Comparison of ENCODE assay signal across 8 mouse cellular contexts in the genomic region with DNA sequence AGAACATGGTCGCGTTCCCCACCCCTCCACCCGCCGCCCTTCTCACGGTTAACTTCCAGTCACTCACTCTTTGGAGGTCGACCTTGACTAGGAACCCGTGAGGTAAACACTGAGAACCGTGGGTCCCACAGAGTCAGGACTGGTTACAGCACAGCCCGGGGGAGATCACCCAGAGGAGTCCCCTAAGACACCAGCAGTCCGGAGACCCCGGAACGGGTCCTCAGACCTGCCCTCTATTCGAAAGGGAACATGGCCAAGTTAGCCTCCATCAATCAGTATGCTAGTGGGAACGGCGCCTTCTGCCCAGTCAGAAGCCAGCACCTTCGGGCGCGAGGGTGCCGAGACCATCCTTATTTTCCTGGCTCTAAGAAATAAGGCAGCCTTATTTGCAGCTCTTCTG. TPM values are rescaled to one million over a fixed set of nuclear protein-coding genes. Genes with fewer than 3 reads are reported as not detected.
DNase-seq lines count a peak whose midpoint lies in the region; ATAC-seq and TF ChIP-seq lines count a peak whose summit lies in the region.

No protein-coding gene starts in this region.

- TF ChIP-seq CTCF in liver, adult 2 months (IDR thresholded peaks at IDR 0.05; ENCODE audit: low read depth, low read length), result no peak

- peak overlapping the region; percentile 78 for H3K4me2 ChIP-seq in embryonic facial prominence, embryonic 14.5 days (ENCODE audit: low read depth, low read length)
- H3K4me2 ChIP-seq in intestine, embryonic 15.5 days (replicated peaks), result peak overlapping the region; percentile 72
- peak overlapping the region; percentile 62 for H3K4me2 ChIP-seq in neural tube, embryonic 14.5 days (ENCODE audit: low read depth, low read length)

- H3K9ac ChIP-seq in liver, adult 2 months (ENCODE audit: low read depth, low read length), result peak overlapping the region; percentile 88
- peak overlapping the region; percentile 95 for H3K9ac ChIP-seq in embryonic facial prominence, embryonic 14.5 days (ENCODE audit: low read depth, low read length)
- peak overlapping the region; percentile 92 for H3K9ac ChIP-seq in intestine, embryonic 15.5 days
- peak overlapping the region; percentile 93 for H3K9ac ChIP-seq in neural tube, embryonic 14.5 days (replicated peaks; ENCODE audit: low read depth, low read length)

- WGBS in liver, adult 2 months, result under 1% methylated on average over 19 of the region's 19 CpGs
- WGBS in embryonic facial prominence, embryonic 14.5 days, result 3% methylated on average over 8 of the region's 19 CpGs
- WGBS in intestine, embryonic 15.5 days, result under 1% methylated on average over 19 of the region's 19 CpGs
- 1% methylated on average over 19 of the region's 19 CpGs for WGBS in neural tube, embryonic 14.5 days

- peaks cover 9% of the 10 kb centered on the region for H3K79me2 ChIP-seq in liver, adult 2 months (ENCODE audit: control insufficient read depth, insufficient read depth, low read length)

- H3K27me3 ChIP-seq in liver, adult 2 months (ENCODE audit: control insufficient read depth, insufficient read depth, low read length), result no peaks in the 10 kb centered on the region
- no peaks in the 10 kb centered on the region for H3K27me3 ChIP-seq in embryonic facial prominence, embryonic 14.5 days (replicated peaks; ENCODE audit: control insufficient read depth, insufficient read depth, low read length)
- no peaks in the 10 kb centered on the region for H3K27me3 ChIP-seq in intestine, embryonic 15.5 days (replicated peaks)
- H3K27me3 ChIP-seq in neural tube, embryonic 14.5 days (ENCODE audit: control insufficient read depth, insufficient read depth, low read length), result no peaks in the 10 kb centered on the region

- H3K9me3 ChIP-seq in embryonic facial prominence, embryonic 14.5 days (ENCODE audit: control insufficient read depth, low read length), result no peaks in the 10 kb centered on the region
- H3K9me3 ChIP-seq in intestine, embryonic 15.5 days, result no peaks in the 10 kb centered on the region
- no peaks in the 10 kb centered on the region for H3K9me3 ChIP-seq in neural tube, embryonic 14.5 days (ENCODE audit: control insufficient read depth, low read length)

- H3K36me3 ChIP-seq in liver, adult 2 months (ENCODE audit: control insufficient read depth, insufficient read depth, low read length), result peaks cover 34% of the 10 kb centered on the region
- peaks cover 34% of the 10 kb centered on the region for H3K36me3 ChIP-seq in embryonic facial prominence, embryonic 14.5 days (ENCODE audit: control insufficient read depth, insufficient read depth, low read length)
- peaks cover 7% of the 10 kb centered on the region for H3K36me3 ChIP-seq in intestine, embryonic 15.5 days
- peaks cover 17% of the 10 kb centered on the region for H3K36me3 ChIP-seq in neural tube, embryonic 14.5 days (ENCODE audit: control insufficient read depth, insufficient read depth, low read length)

- peak overlapping the region; percentile 63 for H3K27ac ChIP-seq in liver, adult 2 months (replicated peaks; ENCODE audit: insufficient read depth, low read depth, low read length)
- peak overlapping the region; percentile 99 for H3K27ac ChIP-seq in embryonic facial prominence, embryonic 14.5 days (replicated peaks; ENCODE audit: low read depth, low read length)
- H3K27ac ChIP-seq in intestine, embryonic 15.5 days, result peak overlapping the region; percentile 99
- peak overlapping the region; percentile 97 for H3K27ac ChIP-seq in neural tube, embryonic 14.5 days (ENCODE audit: low read depth, low read length)

- DNase-seq in liver, adult 2 months (ENCODE audit: extremely low read depth, low read depth, low spot score), result no peak
- no peak for DNase-seq in liver
- DNase-seq in embryonic facial prominence, embryonic 14.5 days (ENCODE audit: low spot score), result no peak
- no peak for DNase-seq in gastrocnemius, postnatal 25 days
- DNase-seq in right cerebral cortex, postnatal 14 days, result no peak
- no peak for DNase-seq in urinary bladder, postnatal 25 days (ENCODE audit: low spot score)

- 0 out of 2 replicates have a peak, but pooled peaks have one; percentile 1 for ATAC-seq in embryonic facial prominence, embryonic 14.5 days (ENCODE audit: low read depth)
- ATAC-seq in intestine, embryonic 15.5 days, result peak; percentile 11
- peak; percentile 24 for ATAC-seq in neural tube, embryonic 14.5 days (ENCODE audit: low read depth)

- H3K4me1 ChIP-seq in liver, adult 2 months (ENCODE audit: control insufficient read depth, insufficient read depth, low read length), result peaks cover 16% of the 10 kb centered on the region
- H3K4me1 ChIP-seq in embryonic facial prominence, embryonic 14.5 days (ENCODE audit: control insufficient read depth, insufficient read depth, low read length), result no peaks in the 10 kb centered on the region; the same call in 1 of the 2 replicates
- peaks cover 17% of the 10 kb centered on the region for H3K4me1 ChIP-seq in intestine, embryonic 15.5 days (replicated peaks)
- peaks cover 11% of the 10 kb centered on the region; the same call in 1 of the 2 replicates for H3K4me1 ChIP-seq in neural tube, embryonic 14.5 days (ENCODE audit: control insufficient read depth, insufficient read depth, low read length)

- no peak for TF ChIP-seq POLR2A in liver, adult 2 months (IDR thresholded peaks at IDR 0.05; ENCODE audit: extremely low read depth, insufficient read depth, low read length)

- H3K4me3 ChIP-seq in liver, adult 2 months (ENCODE audit: insufficient read depth, low read depth, low read length), result peak overlapping the region; percentile 76
- H3K4me3 ChIP-seq in embryonic facial prominence, embryonic 14.5 days (ENCODE audit: low read depth, low read length), result peak overlapping the region; percentile 98
- peak overlapping the region; percentile 96 for H3K4me3 ChIP-seq in intestine, embryonic 15.5 days (replicated peaks)
- peak overlapping the region; percentile 83 for H3K4me3 ChIP-seq in neural tube, embryonic 14.5 days (ENCODE audit: low read depth, low read length)

RNA-seq across cellular contexts. Expression of a gene that starts 1.1 kb away (rescaled TPM):
- total RNA-seq in liver, adult 2 months (2014; rRNA removed), result 50.3 and 60.2 TPM in 2 replicates
- 395 and 460 TPM in 2 replicates for polyA plus RNA-seq in liver, adult 2 months (2012; rRNA removed)
- polyA plus RNA-seq in embryonic facial prominence, embryonic 14.5 days (2014; fragmentation: Nextera tagmentation; extraction: Ambion mirVana), result 185 and 189 TPM in 2 replicates
- 245 and 263 TPM in 2 replicates for polyA plus RNA-seq in intestine, embryonic 15.5 days (2015; fragmentation: Nextera tagmentation; extraction: Ambion mirVana)
- 138 and 142 TPM in 2 replicates for polyA plus RNA-seq in neural tube, embryonic 14.5 days (2014; fragmentation: Nextera tagmentation; extraction: Ambion mirVana)
- total RNA-seq in gastrocnemius, postnatal 25 days (2021), result 10 to 100 TPM; 51.9 to 55.1 TPM

RNA-seq across cellular contexts. Expression of a gene that starts 16.4 kb away (rescaled TPM):
- 1.9 and 2.0 TPM in 2 replicates for total RNA-seq in liver, adult 2 months (2014; rRNA removed)
- 3.1 and 5.5 TPM in 2 replicates for polyA plus RNA-seq in liver, adult 2 months (2012; rRNA removed)
- 8.3 and 10.1 TPM in 2 replicates for polyA plus RNA-seq in embryonic facial prominence, embryonic 14.5 days (2014; fragmentation: Nextera tagmentation; extraction: Ambion mirVana)
- polyA plus RNA-seq in intestine, embryonic 15.5 days (2015; fragmentation: Nextera tagmentation; extraction: Ambion mirVana), result 4.0 and 4.4 TPM in 2 replicates
- polyA plus RNA-seq in neural tube, embryonic 14.5 days (2014; fragmentation: Nextera tagmentation; extraction: Ambion mirVana), result 47.6 and 49.7 TPM in 2 replicates
- 10 to 100 TPM; 12.3 to 12.5 TPM for total RNA-seq in gastrocnemius, postnatal 25 days (2021)

RNA-seq across cellular contexts. Expression of a gene that starts 20.5 kb away (rescaled TPM):
- total RNA-seq in liver, adult 2 months (2014; rRNA removed), result 13.0 and 14.9 TPM in 2 replicates
- 57.0 and 80.1 TPM in 2 replicates for polyA plus RNA-seq in liver, adult 2 months (2012; rRNA removed)
- 15.8 and 17.2 TPM in 2 replicates for polyA plus RNA-seq in embryonic facial prominence, embryonic 14.5 days (2014; fragmentation: Nextera tagmentation; extraction: Ambion mirVana)
- 37.7 and 41.2 TPM in 2 replicates for polyA plus RNA-seq in intestine, embryonic 15.5 days (2015; fragmentation: Nextera tagmentation; extraction: Ambion mirVana)
- 1.7 and 3.8 TPM in 2 replicates for polyA plus RNA-seq in neural tube, embryonic 14.5 days (2014; fragmentation: Nextera tagmentation; extraction: Ambion mirVana)
- total RNA-seq in gastrocnemius, postnatal 25 days (2021), result 1 to 10 TPM; 2.5 to 3.0 TPM

RNA-seq across cellular contexts. Expression of a gene that starts 53.1 kb away (rescaled TPM):
- 1.0 and 4.0 TPM in 2 replicates for total RNA-seq in liver, adult 2 months (2014; rRNA removed)
- 1.4 and 4.0 TPM in 2 replicates for polyA plus RNA-seq in liver, adult 2 months (2012; rRNA removed)
- 2.3 and 2.4 TPM in 2 replicates for polyA plus RNA-seq in embryonic facial prominence, embryonic 14.5 days (2014; fragmentation: Nextera tagmentation; extraction: Ambion mirVana)
- polyA plus RNA-seq in intestine, embryonic 15.5 days (2015; fragmentation: Nextera tagmentation; extraction: Ambion mirVana), result 6.7 and 7.2 TPM in 2 replicates
- 1.4 and 2.9 TPM in 2 replicates for polyA plus RNA-seq in neural tube, embryonic 14.5 days (2014; fragmentation: Nextera tagmentation; extraction: Ambion mirVana)
- under 1 TPM in 1 of 2 experiments, not detected in 1; 0.61 TPM for total RNA-seq in gastrocnemius, postnatal 25 days (2021)
